Comparison of ENCODE assay signal across 13 mouse cellular contexts in genomic region chr19:56647451-56648120, GRCm38 (mm10).
DNase-seq lines count a peak whose midpoint lies in the region; ATAC-seq lines count a peak whose summit lies in the region.
"Had no signal": no experiment of that assay in that cellular context is flagged by ENCODE, and none has a peak within 500 bp of the region (broad histone marks: within the 10 kb centered on the region; RNA-seq: fewer than 3 reads in every experiment).

No protein-coding gene starts in this region.

- peak; percentile 51 to 67 for DNase-seq in right cerebral cortex, adult 2 months (ENCODE audit: low spot score in 2 of 2)
- DNase-seq in right cerebral cortex, postnatal 4 days: no peak
- DNase-seq in layer of hippocampus, adult 9-11 months: peak; percentile 57
- DNase-seq in cerebellum, adult 8-10 months: no peak
- no peak for DNase-seq in testis, postnatal 14 days (ENCODE audit: low spot score)
- DNase-seq: B cell, adult 2 months; gastrocnemius, postnatal 14 days; kidney, adult 11 months; liver, embryonic 13.5 days had no signal

- H3K27me3 ChIP-seq in forebrain, embryonic 16.5 days (replicated peaks; ENCODE audit: control insufficient read depth, insufficient read depth, low read length): no peaks in the 10 kb centered on the region
- no peaks in the 10 kb centered on the region for H3K27me3 ChIP-seq in forebrain, embryonic 13.5 days
- H3K27me3 ChIP-seq in heart, embryonic 12.5 days (replicated peaks): no peaks in the 10 kb centered on the region
- H3K27me3 ChIP-seq: liver, embryonic 13.5 days had no signal

- no peak overlapping the region for H3K9ac ChIP-seq in forebrain, embryonic 16.5 days (replicated peaks; ENCODE audit: low read depth, low read length)
- no peak overlapping the region for H3K9ac ChIP-seq in forebrain, embryonic 13.5 days
- no peak overlapping the region for H3K9ac ChIP-seq in heart, embryonic 12.5 days
- H3K9ac ChIP-seq: liver, embryonic 13.5 days had no signal

- peak overlapping the region; percentile 51; the same call in 1 of the 2 replicates for H3K27ac ChIP-seq in forebrain, embryonic 16.5 days (ENCODE audit: low read length)
- H3K27ac ChIP-seq in forebrain, embryonic 13.5 days: no peak overlapping the region
- no peak overlapping the region for H3K27ac ChIP-seq in heart, embryonic 12.5 days (ENCODE audit: poor library complexity, severe bottlenecking)
- H3K27ac ChIP-seq: liver, embryonic 13.5 days had no signal

- no peak for ATAC-seq in forebrain, embryonic 16.5 days
- no peak for ATAC-seq in forebrain, embryonic 13.5 days
- ATAC-seq in heart, embryonic 12.5 days (ENCODE audit: insufficient number of reproducible peaks, low FRiP score): no peak

- H3K4me3 ChIP-seq in forebrain, embryonic 16.5 days (replicated peaks; ENCODE audit: low read length): no peak overlapping the region
- no peak overlapping the region for H3K4me3 ChIP-seq in forebrain, embryonic 13.5 days
- no peak overlapping the region for H3K4me3 ChIP-seq in heart, embryonic 12.5 days
- H3K4me3 ChIP-seq: liver, embryonic 13.5 days; myocyte had no signal

- no peaks in the 10 kb centered on the region for H3K36me3 ChIP-seq in forebrain, embryonic 16.5 days (ENCODE audit: control insufficient read depth, insufficient read depth)
- no peaks in the 10 kb centered on the region for H3K36me3 ChIP-seq in forebrain, embryonic 13.5 days (ENCODE audit: poor library complexity, severe bottlenecking)
- no peaks in the 10 kb centered on the region for H3K36me3 ChIP-seq in heart, embryonic 12.5 days
- H3K36me3 ChIP-seq: liver, embryonic 13.5 days had no signal

- no peak overlapping the region for H3K4me2 ChIP-seq in forebrain, embryonic 16.5 days (ENCODE audit: low read length)
- H3K4me2 ChIP-seq in forebrain, embryonic 13.5 days: no peak overlapping the region
- H3K4me2 ChIP-seq in heart, embryonic 12.5 days: no peak overlapping the region
- H3K4me2 ChIP-seq: liver, embryonic 13.5 days had no signal

- H3K9me3 ChIP-seq in forebrain, embryonic 16.5 days (ENCODE audit: control insufficient read depth, low read length): no peaks in the 10 kb centered on the region
- H3K9me3 ChIP-seq in forebrain, embryonic 13.5 days (replicated peaks): peaks cover 13% of the 10 kb centered on the region
- H3K9me3 ChIP-seq in heart, embryonic 12.5 days (replicated peaks): peaks cover 5% of the 10 kb centered on the region

- peaks cover 12% of the 10 kb centered on the region for H3K4me1 ChIP-seq in forebrain, embryonic 16.5 days (replicated peaks; ENCODE audit: control insufficient read depth, insufficient read depth, low read length)
- H3K4me1 ChIP-seq in forebrain, embryonic 13.5 days: peaks cover 8% of the 10 kb centered on the region
- peaks cover 12% of the 10 kb centered on the region for H3K4me1 ChIP-seq in heart, embryonic 12.5 days (replicated peaks)
- H3K4me1 ChIP-seq: liver, embryonic 13.5 days had no signal

- 73% methylated on average over 7 of the region's 7 CpGs for WGBS in forebrain, embryonic 16.5 days
- 93% methylated on average over 7 of the region's 7 CpGs for WGBS in forebrain, embryonic 13.5 days
- WGBS in heart, embryonic 12.5 days: 81% methylated on average over 7 of the region's 7 CpGs

Comparison
In these comparisons a context has a peak if more than half of its experiments do, and no peak if none do; other contexts are left out.
1. DNase-seq: peak in right cerebral cortex, adult 2 months (2 of 2) and layer of hippocampus, adult 9-11 months (single experiment); none in right cerebral cortex, postnatal 4 days (single experiment), cerebellum, adult 8-10 months (single experiment) and testis, postnatal 14 days (single experiment).